Mouse (Mus musculus): ENCODE measurements around the gene Atp5mpl. TPM values are rescaled to one million over a fixed set of nuclear protein-coding genes. Genes with fewer than 3 reads are reported as not detected.
"Not testable (repeated sequence)": the region's sequence is repeated elsewhere in the genome, so short reads cannot be mapped to it uniquely, and the experiment has no call there.

The Atp5mpl gene
- polyA plus RNA-seq, 1 experiment, result 214 TPM

GRCm38 (mm10) chr12:111946716-111947115 is 20.1 kb downstream of the Atp5mpl start:
- DNase-seq (ENCODE audit: low spot score), result no peak

GRCm38 (mm10) chr12:111945765-111946655 is 20.8 kb downstream of the Atp5mpl start:
- DNase-seq (ENCODE audit: low spot score), result not testable (repeated sequence)

DNA sequence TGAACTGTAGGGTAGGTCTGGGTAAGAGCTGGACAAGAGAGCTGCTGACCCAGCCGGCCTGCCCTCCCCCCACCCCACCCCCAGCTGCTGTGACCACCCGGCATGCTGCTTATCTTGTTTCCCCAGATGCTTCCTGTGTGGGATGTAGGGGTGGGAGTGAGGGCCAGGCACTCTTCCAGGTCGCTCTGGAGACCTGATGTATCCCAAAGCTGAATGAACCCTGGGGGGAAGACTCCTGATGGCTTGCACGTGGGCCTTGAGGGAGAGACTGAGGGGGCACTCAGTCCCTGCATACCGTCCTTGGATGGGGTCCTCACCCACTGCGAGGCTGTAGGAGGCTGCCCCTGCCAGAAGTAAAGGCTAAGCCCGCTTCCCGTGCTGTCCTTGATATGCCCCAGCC is 21.7 kb downstream of the Atp5mpl start:
- no peak for DNase-seq (ENCODE audit: low spot score)

DNA sequence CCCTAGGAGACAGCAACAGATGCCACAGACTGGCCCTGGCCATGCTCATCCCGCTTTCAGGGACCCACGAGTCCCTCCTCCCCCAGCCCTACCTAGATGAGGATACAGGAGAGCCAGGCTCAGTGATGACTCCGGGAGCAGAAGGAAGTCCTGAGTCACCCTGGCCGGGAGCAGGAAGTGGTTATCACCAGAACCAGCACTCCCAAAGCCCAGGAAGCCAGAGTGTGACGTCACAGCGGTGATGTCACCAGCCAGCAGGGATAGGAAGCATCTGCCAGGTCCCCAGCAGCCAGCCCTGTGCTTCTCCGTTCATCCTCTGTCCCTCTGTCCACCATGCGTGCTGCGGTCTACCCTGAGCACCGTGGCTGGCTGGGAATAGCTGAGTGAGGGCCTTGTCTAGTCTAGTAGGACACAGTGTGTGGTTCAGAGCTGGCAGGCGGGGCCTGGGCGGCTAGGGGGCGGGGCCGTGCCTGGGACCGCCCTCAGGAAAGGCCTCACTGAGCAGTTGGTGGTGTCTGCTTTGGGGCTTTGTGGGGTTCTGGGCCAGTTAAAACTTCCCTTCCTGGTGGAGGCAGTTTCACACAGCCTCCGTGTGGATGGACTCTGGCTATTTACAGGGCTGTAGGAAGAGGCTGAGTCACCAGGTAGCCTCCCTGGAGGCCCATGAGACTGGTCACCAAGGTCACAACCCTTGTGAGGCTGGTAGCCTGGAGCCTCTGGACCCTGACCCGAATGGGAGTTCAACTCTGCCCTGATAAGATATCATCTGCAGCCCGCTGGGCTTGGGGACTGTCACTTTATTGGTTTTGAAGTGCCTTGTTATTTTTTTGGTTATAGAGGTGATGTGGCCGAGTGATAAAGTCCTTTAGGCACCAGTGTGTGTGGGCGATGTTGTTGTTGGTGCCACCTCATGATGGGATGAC is 22.5 kb downstream of the Atp5mpl start:
- not testable (repeated sequence) for DNase-seq (ENCODE audit: low spot score)

DNA sequence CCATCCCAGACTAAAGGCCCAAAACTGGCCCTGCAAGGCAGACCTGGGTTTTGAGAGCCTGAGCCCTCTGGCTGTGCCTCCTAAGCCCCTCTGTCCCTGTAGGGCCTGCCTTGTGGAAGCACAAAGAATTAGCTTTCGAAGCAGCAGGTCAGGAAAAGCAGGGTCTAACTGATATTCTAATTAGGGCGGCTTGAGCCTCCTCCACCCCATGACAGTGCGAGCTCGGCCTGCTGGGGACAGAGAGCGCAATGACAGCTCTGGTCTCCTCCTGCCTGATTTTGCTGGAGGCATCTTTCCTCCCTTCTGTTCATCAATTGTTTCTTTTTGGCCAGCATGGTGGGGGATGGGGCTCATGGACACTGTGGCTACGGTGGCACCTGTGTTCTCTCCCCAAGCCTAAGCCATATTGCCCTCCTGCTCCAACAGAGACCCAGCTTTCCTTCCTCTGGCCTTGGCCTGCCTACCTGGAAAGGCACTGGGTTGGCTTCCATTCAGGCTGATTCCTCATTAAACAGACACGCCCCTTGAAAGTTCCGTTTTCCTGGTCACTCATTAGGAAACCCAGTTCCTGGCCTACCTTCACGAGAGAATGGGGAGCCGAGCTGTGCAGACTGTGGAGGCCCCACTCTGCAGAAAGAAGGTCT is 23.2 kb downstream of the Atp5mpl start:
- no peak for DNase-seq (ENCODE audit: low spot score)

DNA sequence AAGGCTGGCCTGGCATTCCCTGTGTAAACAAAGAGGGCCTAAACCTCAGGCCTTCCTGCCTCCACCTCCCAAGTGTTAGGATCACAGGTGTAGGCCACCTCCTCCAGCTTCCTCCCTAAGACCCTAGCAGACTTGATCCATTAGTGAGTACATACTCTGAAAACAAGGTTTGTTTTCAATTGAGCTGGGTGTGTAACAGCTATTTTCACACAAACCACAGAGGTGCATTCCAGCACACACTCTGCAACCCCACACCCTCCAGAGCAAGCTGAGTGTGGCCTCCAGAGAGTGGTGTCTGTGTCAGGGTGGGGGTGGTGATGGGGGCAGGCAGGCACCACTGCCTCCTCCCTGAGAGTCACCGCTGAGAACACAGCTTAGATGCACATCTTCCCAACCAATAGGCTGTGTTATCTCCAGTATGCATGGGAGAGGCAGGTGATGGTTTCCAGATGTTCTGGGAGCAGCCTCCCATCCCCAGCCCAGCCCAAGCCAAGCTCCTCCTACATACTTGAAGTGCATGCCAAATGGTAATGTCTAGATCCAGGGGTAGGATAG is 28.1 kb downstream of the Atp5mpl start:
- no peak for DNase-seq (ENCODE audit: low spot score)

GRCm38 (mm10) chr12:111936706-111937550 is 29.8 kb downstream of the Atp5mpl start:
- DNase-seq (ENCODE audit: low spot score), result no peak

DNA sequence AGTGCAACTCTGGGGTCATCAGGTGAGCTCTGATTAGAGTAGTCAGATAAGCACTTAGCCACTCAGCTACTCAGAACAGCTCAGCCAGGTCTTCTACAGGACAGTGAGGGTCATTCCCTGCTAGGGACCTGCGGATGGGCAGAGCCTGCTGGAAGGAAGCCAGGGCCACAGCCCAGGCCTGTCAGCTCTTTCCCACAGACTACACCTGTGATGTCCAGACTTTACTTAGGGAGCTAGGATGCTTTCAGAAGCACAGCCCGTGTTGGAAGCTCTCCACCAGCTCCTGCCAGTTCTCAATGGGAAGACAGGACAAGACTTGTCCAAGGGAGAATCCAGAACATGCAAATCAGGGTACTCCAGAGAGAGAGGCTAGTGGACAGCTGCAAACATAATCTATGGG is 32.8 kb downstream of the Atp5mpl start:
- no peak for DNase-seq (ENCODE audit: low spot score)

GRCm38 (mm10) chr12:111933032-111933704 is 33.6 kb downstream of the Atp5mpl start:
- DNase-seq (ENCODE audit: low spot score), result no peak

DNA sequence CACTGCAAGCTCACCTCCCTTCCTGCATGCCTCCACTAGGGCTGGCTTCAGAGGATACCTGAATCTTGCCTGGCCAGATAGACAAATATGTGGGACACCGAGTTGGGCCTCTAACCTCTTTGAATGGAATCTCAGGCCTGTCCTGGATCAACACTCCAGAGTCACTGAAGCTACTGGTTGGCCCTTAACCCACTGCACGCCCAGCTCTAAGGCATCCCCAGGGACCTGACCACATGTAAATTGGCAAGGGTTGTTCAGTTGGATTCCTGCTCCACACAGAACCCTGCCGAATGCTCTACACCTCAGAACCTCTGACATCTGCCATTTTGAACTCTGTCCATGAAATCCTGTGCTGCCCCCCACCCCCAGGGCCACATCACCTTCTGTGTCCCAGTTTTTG is 34.3 kb downstream of the Atp5mpl start:
- DNase-seq (ENCODE audit: low spot score), result no peak

DNA sequence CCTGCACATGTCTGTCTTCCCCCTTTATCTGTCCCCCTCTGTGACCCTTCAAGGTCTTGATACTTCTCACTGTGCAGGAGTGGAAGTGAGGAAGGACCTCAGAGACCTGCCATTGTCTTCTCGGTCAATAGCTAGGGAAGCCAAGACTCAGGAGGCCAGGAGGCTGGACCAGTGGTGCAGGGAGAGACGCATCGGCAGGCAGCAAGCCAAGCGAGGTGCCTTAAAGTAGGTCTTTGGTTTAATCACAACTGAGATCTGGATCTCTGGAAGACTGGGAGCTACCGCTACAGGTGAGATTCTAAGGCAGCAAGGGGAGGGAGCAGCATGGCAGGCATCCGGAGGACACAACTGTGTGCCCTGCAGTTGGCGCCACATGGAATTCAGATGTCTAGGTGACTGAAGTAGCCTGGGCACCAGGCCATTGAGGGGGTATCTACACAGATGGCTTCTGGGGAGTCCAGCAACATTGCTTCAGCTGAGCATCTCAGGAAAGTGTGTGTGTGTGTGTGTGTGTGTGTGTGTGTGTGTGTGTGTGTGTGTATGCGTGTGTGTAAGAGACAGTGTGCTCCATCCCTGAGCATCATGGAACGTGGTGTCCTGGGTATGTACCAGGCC is 35.3 kb downstream of the Atp5mpl start:
- DNase-seq (ENCODE audit: low spot score), result no peak

DNA sequence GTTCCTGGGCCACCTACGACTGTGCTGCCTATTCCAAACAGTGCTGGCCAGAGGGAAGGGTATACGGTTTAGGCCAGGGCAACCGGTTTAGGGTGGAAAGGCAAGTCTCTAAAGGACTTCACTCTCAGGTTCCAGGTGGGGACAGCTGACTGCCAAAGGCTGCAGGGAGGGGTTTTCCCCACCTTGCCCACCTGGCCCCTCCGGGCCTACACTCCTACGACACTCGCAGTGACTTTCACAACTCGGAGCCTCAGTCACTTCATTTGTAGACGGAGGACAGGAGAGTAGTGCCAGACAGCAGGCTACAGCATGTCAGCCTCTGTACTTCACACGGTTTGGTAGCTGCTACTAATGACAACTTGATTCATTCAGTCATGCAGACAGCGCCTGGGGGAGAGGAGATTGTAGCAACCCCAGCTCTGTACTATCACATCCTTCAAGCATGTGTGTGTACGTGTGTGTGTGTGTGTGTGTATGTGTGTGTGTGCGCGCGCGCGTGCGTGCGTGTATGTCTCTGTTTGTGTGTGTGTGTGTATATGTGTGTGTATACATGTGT is 38.3 kb downstream of the Atp5mpl start:
- DNase-seq (ENCODE audit: low spot score), result no peak

DNA sequence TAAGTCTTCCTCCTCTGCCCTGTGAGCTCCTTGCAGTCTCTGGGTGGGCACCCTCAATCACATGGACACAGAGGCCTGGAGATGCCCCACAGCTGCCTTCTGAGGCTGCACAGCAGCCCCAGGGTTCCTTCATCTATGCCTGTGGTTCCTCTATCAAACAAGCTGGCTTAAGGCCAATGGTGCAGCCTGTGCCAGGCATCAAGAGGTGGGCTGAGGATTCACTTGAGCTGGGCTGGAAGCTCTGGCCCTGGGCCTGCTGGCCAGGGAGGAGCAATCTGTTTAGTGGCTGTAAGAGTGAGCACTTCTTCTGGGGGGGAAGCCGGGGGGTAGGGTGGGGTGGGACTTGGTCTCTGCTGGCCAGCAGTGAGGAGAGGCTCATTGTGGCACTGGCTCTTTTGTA is 39.4 kb downstream of the Atp5mpl start:
- DNase-seq (ENCODE audit: low spot score), result no peak

- no peak for DNase-seq (ENCODE audit: low spot score)
Measured at GRCm38 (mm10) chr12:111923117-111923516, 43.7 kb downstream of the Atp5mpl start.

DNA sequence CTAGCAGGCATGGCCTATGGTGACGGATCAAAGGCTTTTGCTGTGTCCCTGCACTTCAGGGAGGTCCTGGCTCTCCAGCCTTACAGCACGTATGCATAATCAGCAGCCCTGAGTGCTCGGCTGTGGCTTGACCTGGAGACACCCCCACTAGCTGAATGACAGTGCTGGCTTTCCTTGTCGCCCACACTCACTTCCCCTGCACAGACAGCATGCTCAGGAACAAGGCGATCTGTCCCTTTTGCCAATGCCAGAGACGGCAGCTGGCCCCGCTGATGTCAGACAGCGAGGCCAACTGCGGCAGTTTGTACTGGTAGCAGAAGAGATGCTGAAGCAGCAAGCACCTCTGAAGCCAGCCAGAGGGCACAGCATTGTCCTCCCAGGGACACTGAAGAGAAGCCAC is 46.7 kb downstream of the Atp5mpl start:
- DNase-seq (ENCODE audit: low spot score), result no peak

- no peak for DNase-seq (ENCODE audit: low spot score)
Measured at GRCm38 (mm10) chr12:111916514-111917217, 50.1 kb downstream of the Atp5mpl start.

DNA sequence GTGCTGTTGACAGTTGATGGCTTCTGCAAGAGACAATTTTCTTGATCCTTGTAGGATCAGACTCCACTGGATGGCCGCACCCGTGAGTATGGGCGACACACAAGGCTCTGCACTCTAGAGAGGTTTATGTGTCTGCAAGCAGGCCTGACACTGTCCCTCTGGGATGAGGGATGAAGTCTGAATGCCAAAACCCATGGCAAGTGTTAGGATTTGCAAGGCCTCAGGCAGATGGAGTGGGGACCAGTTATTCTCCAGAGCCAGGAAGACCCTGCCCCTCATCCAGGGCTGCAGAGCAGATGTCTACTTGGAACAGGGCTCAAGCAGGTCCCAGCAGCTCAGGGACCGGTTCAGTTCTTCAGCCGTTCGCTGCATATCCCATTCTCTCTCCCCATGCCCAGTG is 51.0 kb downstream of the Atp5mpl start:
- no peak for DNase-seq (ENCODE audit: low spot score)

- no peak for DNase-seq (ENCODE audit: low spot score)
Measured at GRCm38 (mm10) chr12:111914031-111914430, 52.7 kb downstream of the Atp5mpl start.

DNA sequence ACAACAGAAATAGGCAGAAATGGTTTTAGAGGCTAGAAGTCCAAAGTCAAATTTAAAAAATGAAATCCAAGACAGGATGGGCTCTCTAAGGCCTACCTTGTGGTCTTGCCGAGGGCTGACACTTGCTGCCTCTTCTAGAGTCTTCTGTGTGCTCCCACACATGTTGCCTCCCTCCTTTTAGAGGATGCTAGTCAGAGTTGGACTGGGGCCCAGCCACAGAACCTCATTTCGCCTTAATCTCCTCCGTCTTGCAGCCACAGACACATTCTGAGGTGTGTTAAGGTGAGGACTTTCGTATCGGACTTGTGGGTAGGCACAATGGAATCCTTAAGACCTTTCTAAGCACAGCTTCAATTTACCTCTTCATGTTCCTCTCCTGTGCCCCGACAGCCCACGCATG is 54.0 kb downstream of the Atp5mpl start:
- no peak for DNase-seq (ENCODE audit: low spot score)

Data from urinary bladder, adult 2 months (tissue).